In the genomic region with DNA sequence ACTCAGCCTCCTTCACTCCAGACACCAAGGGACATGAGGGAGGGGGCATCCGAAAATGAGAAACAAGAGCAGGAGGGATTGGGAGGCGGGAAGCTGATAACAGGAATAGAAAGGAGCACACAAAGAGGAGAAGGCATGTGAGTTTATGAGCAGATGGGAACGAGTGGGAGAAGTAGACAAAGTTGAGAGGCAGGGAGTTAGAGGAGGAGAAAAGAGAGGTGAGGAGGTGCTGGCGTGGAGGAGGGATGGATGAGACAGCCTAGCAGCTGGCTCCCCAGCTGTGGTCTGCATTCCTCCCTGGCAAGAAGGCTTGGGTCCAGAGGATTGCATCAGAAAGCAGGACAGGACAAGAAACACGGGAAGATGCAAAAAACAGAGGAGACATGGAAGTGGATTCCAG, we compare ENCODE assay signal across 9 mouse cellular contexts.
DNase-seq lines count a peak whose midpoint lies in the region; ATAC-seq and TF ChIP-seq lines count a peak whose summit lies in the region.
"Had no signal": no experiment of that assay in that cellular context is flagged by ENCODE, and none has a peak within 500 bp of the region (broad histone marks: within the 10 kb centered on the region; RNA-seq: fewer than 3 reads in every experiment).

No protein-coding gene starts in this region.

- 49% methylated on average over 5 of the region's 5 CpGs for WGBS in intestine, postnatal 0 days
- 5% methylated on average over 5 of the region's 5 CpGs for WGBS in midbrain, embryonic 11.5 days

- H3K4me1 ChIP-seq in ES-Bruce4 (ENCODE audit: control insufficient read depth, insufficient read depth, low read length) = peaks cover 2% of the 10 kb centered on the region
- H3K4me1 ChIP-seq in intestine, postnatal 0 days (replicated peaks; ENCODE audit: control insufficient read depth, insufficient read depth, low read length) = peaks cover 3% of the 10 kb centered on the region; the same call in 1 of the 2 replicates
- peaks cover 34% of the 10 kb centered on the region for H3K4me1 ChIP-seq in midbrain, embryonic 11.5 days (ENCODE audit: control insufficient read depth, insufficient read depth, low read length)

- no peak for TF ChIP-seq POLR2A in ES-Bruce4 (IDR thresholded peaks at IDR 0.05; ENCODE audit: insufficient read depth, low read length)

- H3K9ac ChIP-seq in ES-Bruce4 (ENCODE audit: low read depth, poor library complexity, severe bottlenecking) = no peak overlapping the region
- H3K9ac ChIP-seq in intestine, postnatal 0 days (ENCODE audit: low read depth, low read length) = no peak overlapping the region
- no peak overlapping the region for H3K9ac ChIP-seq in midbrain, embryonic 11.5 days (ENCODE audit: low read length)
- H3K9ac ChIP-seq: liver, embryonic 14.5 days had no signal

- no peak for TF ChIP-seq CTCF in ES-Bruce4 (IDR thresholded peaks at IDR 0.05; ENCODE audit: low read depth, low read length)
- TF ChIP-seq CTCF in intestine, postnatal 0 days (IDR thresholded peaks at IDR 0.05; ENCODE audit: low read depth) = no peak

- H3K36me3 ChIP-seq in ES-Bruce4 (ENCODE audit: control insufficient read depth, insufficient read depth, low read length, poor library complexity, severe bottlenecking) = no peaks in the 10 kb centered on the region
- no peaks in the 10 kb centered on the region for H3K36me3 ChIP-seq in intestine, postnatal 0 days (ENCODE audit: control insufficient read depth, insufficient read depth)
- H3K36me3 ChIP-seq in midbrain, embryonic 11.5 days (ENCODE audit: control insufficient read depth, insufficient read depth, low read length) = no peaks in the 10 kb centered on the region; the same call in 1 of the 2 replicates

- TF ChIP-seq EP300 in ES-Bruce4 (IDR thresholded peaks at IDR 0.05; ENCODE audit: insufficient read depth, low read depth, low read length) = 0 out of 2 replicates have a peak, but pooled peaks have one; percentile 33

- ATAC-seq in intestine, postnatal 0 days = no peak
- no peak for ATAC-seq in midbrain, embryonic 11.5 days (ENCODE audit: low FRiP score)

- DNase-seq in 3134 (ENCODE audit: extremely low read depth, insufficient read length, low spot score) = peak; percentile 33
- peak; percentile 97 for DNase-seq in heart, adult 11 months
- peak; percentile 89 for DNase-seq in midbrain, embryonic 11.5 days (ENCODE audit: low spot score, missing footprints)
- no peak for DNase-seq in adipocyte (ENCODE audit: low spot score)
- no peak for DNase-seq in spleen, postnatal 36 days (ENCODE audit: low spot score in 2 of 2)
- no peak for DNase-seq in cerebellum, adult 18-20 months

- H3K27ac ChIP-seq in ES-Bruce4 (ENCODE audit: insufficient read depth, low read length) = no peak overlapping the region
- H3K27ac ChIP-seq in intestine, postnatal 0 days (ENCODE audit: low read depth, low read length) = peak overlapping the region; percentile 60
- H3K27ac ChIP-seq in midbrain, embryonic 11.5 days (ENCODE audit: low read depth, low read length) = peak overlapping the region; percentile 55
- H3K27ac ChIP-seq: liver, embryonic 14.5 days had no signal

- H3K4me3 ChIP-seq in ES-Bruce4 (ENCODE audit: low read depth, low read length) = no peak overlapping the region
- H3K4me3 ChIP-seq in intestine, postnatal 0 days (ENCODE audit: low read depth, low read length) = no peak overlapping the region
- no peak overlapping the region for H3K4me3 ChIP-seq in midbrain, embryonic 11.5 days (ENCODE audit: low read depth, low read length)

- no peak overlapping the region for H3K4me2 ChIP-seq in intestine, postnatal 0 days (replicated peaks; ENCODE audit: low read depth)
- H3K4me2 ChIP-seq in midbrain, embryonic 11.5 days = peak overlapping the region; percentile 42; the same call in 1 of the 2 replicates

- no peaks in the 10 kb centered on the region for H3K27me3 ChIP-seq in ES-Bruce4 (ENCODE audit: control insufficient read depth, insufficient read depth, low read length, poor library complexity, severe bottlenecking)
- no peaks in the 10 kb centered on the region for H3K27me3 ChIP-seq in intestine, postnatal 0 days (replicated peaks; ENCODE audit: control insufficient read depth, insufficient read depth, low read length)
- H3K27me3 ChIP-seq in midbrain, embryonic 11.5 days (ENCODE audit: control insufficient read depth, insufficient read depth, low read length) = no peaks in the 10 kb centered on the region

- no peaks in the 10 kb centered on the region; the same call in 1 of the 2 replicates for H3K9me3 ChIP-seq in ES-Bruce4 (replicated peaks; ENCODE audit: control insufficient read depth, insufficient read depth, low read length, poor library complexity, severe bottlenecking)
- H3K9me3 ChIP-seq in intestine, postnatal 0 days (ENCODE audit: control insufficient read depth) = no peaks in the 10 kb centered on the region
- no peaks in the 10 kb centered on the region for H3K9me3 ChIP-seq in midbrain, embryonic 11.5 days (ENCODE audit: control insufficient read depth, low read length)

Comparison
In these comparisons a context has a peak if more than half of its experiments do, and no peak if none do; other contexts are left out.
1. DNase-seq: peak in 3134 (single experiment), heart, adult 11 months (single experiment) and midbrain, embryonic 11.5 days (single experiment); none in adipocyte (single experiment), spleen, postnatal 36 days (0 of 2) and cerebellum, adult 18-20 months (0 of 2).